Mouse (Mus musculus) erythroblast, adult 5-6 weeks (primary cell): ENCODE data around the gene Plaa. TPM values are rescaled to one million over a fixed set of nuclear protein-coding genes. Genes with fewer than 3 reads are reported as not detected.

Experiments
- ATAC-seq: replicated peaks from 2 replicates; pipeline ENCODE4 v1.8.0; 2016; ENCODE audit warnings: moderate number of reproducible peaks, mild to moderate bottlenecking, moderate TSS enrichment, inconsistent platforms; ENCODE audit not compliant: poor library complexity, low FRiP score, severe bottlenecking
- total RNA-seq, 2 experiments: library from RNA; stranded (forward) in 1 of 2; stranded (reverse) in 1 of 2; fragments of 150-400 nt in 1 of 2; fragments of 200-764, 138-1000 nt in 1 of 2; gene quantifications; 2 replicates each; pipeline versions ENCODE4 v1.2.3 to v1.2.4; 2015 to 2017; ENCODE audit warnings: low replicate concordance in 2 of 2

Plaa gene
- total RNA-seq, 2 experiments from 2014 or later = 14.4 to 26.2 TPM

DNA sequence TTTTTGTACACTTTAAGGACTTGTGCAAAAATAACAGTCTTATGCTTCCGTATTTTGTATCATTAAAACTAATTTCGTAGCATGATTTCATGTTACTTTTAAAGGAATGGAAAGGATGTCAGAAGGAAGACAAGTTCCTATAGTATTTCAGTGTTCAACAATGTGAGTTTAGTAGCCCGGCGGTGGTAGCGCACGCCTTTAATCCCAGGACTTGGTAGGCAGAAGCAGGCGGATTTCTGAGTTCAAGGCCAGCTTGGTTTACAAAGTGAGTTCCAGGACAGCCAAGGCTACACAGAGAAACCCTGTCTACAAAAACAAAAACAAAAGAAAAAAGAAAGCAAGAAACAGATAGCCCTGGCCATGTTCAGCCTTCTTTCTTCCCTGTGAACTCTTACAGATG, 45.9 kb downstream of the Plaa start:
- no peak for ATAC-seq

DNA sequence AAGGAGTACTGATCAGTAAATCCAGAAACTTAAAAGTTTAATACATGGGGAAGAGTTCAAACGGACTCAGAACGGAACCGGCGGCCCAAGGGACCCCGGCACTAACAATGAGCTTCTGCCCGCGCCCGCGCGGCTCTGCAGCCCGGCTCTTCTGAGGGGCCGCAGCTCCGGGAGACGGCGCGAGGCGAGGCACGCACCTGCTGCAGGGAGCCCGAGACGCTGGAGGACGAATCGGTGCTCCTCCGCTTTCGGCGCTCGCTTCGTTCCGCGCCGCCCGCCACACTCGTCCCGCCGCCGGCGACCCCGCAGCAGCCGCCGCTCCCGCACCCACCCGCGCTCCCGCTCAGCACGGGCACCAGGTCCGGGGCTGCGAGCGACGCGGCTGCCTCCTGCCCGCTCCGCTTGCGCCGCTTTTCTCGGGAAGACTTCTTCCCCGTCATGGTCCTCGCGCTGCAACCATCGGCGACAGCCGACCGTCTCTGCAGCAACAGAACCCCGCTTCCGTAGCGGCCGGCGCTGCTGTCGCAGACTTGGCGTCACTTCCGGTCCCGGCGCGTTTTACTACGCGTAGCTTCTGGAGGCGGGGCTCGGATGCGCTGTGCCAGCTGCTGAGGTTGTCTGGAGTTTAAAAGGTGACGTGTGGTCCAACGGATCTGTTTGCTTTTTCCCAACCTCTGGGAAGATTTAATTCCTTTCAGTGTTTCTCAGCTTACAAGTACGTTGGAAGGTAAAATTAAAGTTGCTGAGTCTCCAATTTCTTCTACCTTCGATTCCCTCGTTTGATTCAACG, 46.6 kb downstream of the Plaa start, which contains the start of the genes Gm10306 and Caap1:
Gene Gm10306, plus strand, starts transcription at position 282 of the 790 bp plus-strand sequence.
Gene Caap1, minus strand, starts transcription at position 532 of the 790 bp plus-strand sequence.
- peak; percentile 100 for ATAC-seq

DNA sequence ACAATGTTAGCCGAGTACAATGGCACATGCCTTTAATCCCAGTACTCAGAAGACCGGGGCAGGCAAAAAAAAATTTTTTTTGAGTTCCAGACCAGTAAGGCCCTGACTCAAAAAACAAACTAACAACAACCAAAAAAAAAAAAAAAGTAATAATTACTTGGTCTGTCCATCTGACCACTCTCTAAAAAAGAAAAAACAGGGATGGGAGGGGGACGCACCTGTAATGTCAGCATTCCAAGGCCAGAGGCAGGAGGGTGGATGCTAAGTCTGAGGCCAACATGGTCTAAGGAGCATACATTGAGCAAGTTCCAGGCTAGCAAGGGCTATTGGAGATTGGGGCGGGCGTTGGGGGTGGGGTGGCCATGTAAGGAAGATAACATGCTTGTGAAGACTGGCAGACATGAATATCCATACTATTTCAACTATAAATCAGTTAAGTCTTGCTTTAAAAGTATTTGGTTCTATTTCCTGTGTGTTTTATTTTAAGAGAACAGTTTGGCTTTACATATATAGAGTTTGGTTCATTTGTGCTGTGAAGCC, 48.0 kb downstream of the Plaa start:
- ATAC-seq = no peak

DNA sequence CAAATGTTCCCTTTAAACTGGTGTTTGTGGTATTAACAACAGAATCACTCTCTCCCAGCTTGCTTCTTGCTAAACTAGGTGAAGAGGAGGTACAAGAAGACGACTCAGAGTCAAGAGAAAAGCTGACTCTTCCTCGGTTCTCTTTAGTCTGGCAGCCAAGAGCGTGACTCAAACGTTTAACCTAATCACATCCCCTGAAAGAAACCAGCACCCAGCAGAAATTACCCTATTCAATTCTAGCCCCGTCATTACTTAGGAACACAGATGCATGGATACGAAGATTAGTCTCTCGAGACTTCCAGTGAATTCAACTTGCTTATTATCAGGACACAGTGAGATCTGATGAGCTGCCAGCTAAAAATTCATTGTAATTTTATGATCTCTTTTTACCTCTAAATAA, 58.7 kb downstream of the Plaa start:
- no peak for ATAC-seq

DNA sequence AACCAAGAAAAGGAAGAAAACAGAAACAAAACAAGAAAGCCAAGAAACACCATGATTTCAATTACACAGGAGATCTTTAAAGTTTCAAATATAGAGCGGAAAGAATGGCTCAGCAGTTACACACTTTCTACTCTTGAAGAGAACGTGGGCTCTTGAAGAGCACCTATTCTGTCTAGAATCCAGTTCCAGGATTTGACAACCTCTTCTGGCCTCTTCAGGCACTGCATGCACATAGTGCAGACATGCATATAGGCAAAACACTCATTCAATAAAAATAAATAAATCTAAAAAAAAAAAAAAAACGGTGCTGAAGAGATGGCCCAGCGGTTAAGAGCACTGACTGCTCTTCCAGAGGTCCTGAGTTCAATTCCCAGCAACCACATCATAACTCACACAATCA, 60.0 kb downstream of the Plaa start:
- ATAC-seq = no peak

DNA sequence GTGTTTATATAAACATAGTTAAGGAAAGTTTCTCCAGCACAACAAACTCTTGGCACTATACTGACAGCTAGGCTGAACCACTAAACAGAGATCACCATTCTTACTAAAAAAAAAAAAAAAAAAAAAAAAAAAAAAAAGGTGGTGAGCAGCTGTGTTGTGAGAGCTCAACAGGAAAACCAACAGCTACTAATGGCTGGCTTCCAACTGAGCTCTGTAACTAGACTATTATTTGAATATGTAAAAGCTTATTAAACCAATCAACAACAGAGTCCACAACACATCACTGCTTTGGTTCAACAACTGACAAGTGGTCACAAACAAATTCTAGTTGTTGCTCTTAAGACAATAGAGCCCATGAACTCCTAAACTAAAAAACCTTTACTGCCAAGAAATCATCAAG, 69.8 kb downstream of the Plaa start:
- ATAC-seq = no peak

DNA sequence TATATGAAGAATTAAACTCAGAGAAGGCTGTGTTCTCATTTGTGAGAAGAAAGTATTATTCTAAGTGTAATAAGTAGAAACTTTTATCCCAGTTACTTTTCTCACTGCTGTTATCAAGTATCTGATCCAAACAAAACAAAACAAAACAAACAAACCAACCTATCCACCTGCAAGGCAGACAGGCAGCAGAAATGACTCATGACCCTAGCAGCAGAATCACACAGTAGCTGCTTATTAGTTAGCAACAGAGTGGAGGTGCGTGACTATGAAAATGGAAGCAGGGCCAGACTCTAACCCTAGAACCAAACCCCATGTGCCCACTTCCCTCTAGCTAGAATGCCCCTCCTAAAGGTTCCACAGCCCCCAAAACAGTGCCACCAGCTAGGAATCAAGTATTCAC, 73.6 kb downstream of the Plaa start:
- ATAC-seq = no peak

DNA sequence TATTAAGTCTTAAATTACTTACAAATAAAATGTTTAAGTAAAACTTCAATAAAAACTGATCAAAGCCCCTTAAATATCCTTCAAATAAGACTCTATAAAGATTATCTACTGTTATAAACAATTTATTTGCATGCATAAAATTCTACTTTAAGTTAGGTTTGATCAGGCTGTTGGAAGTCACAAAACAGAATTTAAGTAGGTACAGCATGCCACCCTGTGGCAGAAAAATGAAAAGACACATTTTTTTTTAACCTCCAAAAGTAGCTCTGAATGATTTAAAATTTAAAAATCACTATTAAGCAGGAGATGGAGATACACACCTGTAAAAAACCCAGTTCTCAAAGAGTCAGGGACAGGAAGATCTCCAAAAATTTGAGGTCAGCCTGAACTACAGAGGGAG, 79.7 kb downstream of the Plaa start:
- no peak for ATAC-seq

DNA sequence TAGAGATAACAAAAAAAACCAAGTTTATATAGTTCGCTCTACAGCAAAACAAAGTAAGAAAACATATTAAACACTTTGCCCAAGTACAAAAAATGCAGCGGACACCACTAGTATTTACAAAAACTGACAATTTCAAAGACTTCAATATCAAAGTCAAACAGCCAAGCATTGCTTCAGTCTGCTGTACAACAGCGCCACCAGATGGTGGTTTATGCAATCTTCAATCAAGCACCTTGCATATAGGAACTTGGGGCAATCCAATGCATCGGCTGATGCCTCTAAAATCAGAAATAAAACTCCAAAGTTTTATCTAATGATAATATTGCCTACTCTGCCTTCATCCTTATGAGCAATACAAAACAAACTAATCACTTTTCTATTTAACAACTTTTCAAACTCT, 85.4 kb downstream of the Plaa start:
- no peak for ATAC-seq

Other genes starting within 250 kb of the Plaa start
- gene Gm10306, start 46.7 kb downstream of the Plaa start, total RNA-seq (2015; ENCODE audit: low replicate concordance) = not detected in 2 replicates
- not detected in 2 replicates for gene Gm10306, start 46.7 kb downstream of the Plaa start, total RNA-seq (2017; ENCODE audit: low replicate concordance)
- gene Caap1, start 46.4 kb downstream of the Plaa start, total RNA-seq (2015; ENCODE audit: low replicate concordance) = 5.8 and 6.3 TPM in 2 replicates
- 6.4 and 8.9 TPM in 2 replicates for gene Caap1, start 46.4 kb downstream of the Plaa start, total RNA-seq (2017; ENCODE audit: low replicate concordance)
- 0.38 and 3.3 TPM in 2 replicates for gene Ift74, start 11.2 kb upstream of the Plaa start, total RNA-seq (2015; ENCODE audit: low replicate concordance)
- 2.5 and 2.8 TPM in 2 replicates for gene Ift74, start 11.2 kb upstream of the Plaa start, total RNA-seq (2017; ENCODE audit: low replicate concordance)
- gene Lrrc19, start 46.9 kb upstream of the Plaa start, total RNA-seq (2015; ENCODE audit: low replicate concordance) = not detected in 2 replicates
- gene Lrrc19, start 46.9 kb upstream of the Plaa start, total RNA-seq (2017; ENCODE audit: low replicate concordance) = not detected in 2 replicates
- 0.96 TPM in 1 of 2 replicates, not detected in the other for gene Tek, start 136.0 kb upstream of the Plaa start, total RNA-seq (2015; ENCODE audit: low replicate concordance)
- not detected in 2 replicates for gene Tek, start 136.0 kb upstream of the Plaa start, total RNA-seq (2017; ENCODE audit: low replicate concordance)